Mouse (Mus musculus) 3T3-L1 (cell line): ENCODE measurements around the gene Ptprm.

Source experiments
- DNase-seq: peaks from one replicate; pipeline ENCODE4 v3.0.0-alpha.2; 2015; ENCODE audit warnings: low read depth, low spot score

Gene Ptprm

GRCm38 (mm10) chr17:66779026-66779425, 575.2 kb downstream of the Ptprm start:
- DNase-seq = no peak

- DNase-seq = no peak
These were observed 584.6 kb downstream of the Ptprm start for GRCm38 (mm10) chr17:66769365-66770363.

GRCm38 (mm10) chr17:66768689-66769275, 585.5 kb downstream of the Ptprm start:
- DNase-seq = no peak

GRCm38 (mm10) chr17:66766166-66766565, 588.1 kb downstream of the Ptprm start:
- DNase-seq = no peak

GRCm38 (mm10) chr17:66764435-66764834, 589.8 kb downstream of the Ptprm start:
- no peak for DNase-seq

GRCm38 (mm10) chr17:66762716-66763115, 591.5 kb downstream of the Ptprm start:
- no peak for DNase-seq

- DNase-seq = no peak
These were observed 592.6 kb downstream of the Ptprm start for GRCm38 (mm10) chr17:66761326-66762296.

GRCm38 (mm10) chr17:66757025-66757511, 597.2 kb downstream of the Ptprm start:
- no peak for DNase-seq

GRCm38 (mm10) chr17:66756500-66756899, 597.8 kb downstream of the Ptprm start:
- DNase-seq = no peak

GRCm38 (mm10) chr17:66755191-66755654, 599.0 kb downstream of the Ptprm start:
- peak; percentile 20 for DNase-seq

GRCm38 (mm10) chr17:66754208-66754865, 599.9 kb downstream of the Ptprm start:
- DNase-seq = no peak

- DNase-seq = no peak
These were observed 602.5 kb downstream of the Ptprm start for GRCm38 (mm10) chr17:66751746-66752145.

- DNase-seq = peak; percentile 35
These were observed 603.6 kb downstream of the Ptprm start for GRCm38 (mm10) chr17:66750481-66751206.

- no peak for DNase-seq
These were observed 604.3 kb downstream of the Ptprm start for GRCm38 (mm10) chr17:66749976-66750375.

GRCm38 (mm10) chr17:66746506-66746905, 607.8 kb downstream of the Ptprm start:
- no peak for DNase-seq

GRCm38 (mm10) chr17:66743321-66743720, 610.9 kb downstream of the Ptprm start:
- DNase-seq = no peak

- DNase-seq = no peak
These were observed 615.4 kb downstream of the Ptprm start for GRCm38 (mm10) chr17:66738779-66739345.

- no peak for DNase-seq
These were observed 615.9 kb downstream of the Ptprm start for GRCm38 (mm10) chr17:66738331-66738730.

GRCm38 (mm10) chr17:66736450-66736849, 617.8 kb downstream of the Ptprm start:
- no peak for DNase-seq

- no peak for DNase-seq
These were observed 620.7 kb downstream of the Ptprm start for GRCm38 (mm10) chr17:66733541-66733940.
